Mouse (Mus musculus) cerebellum, postnatal 14 days (tissue): Measurements from ENCODE around the gene Fxr2.

Experiments
- DNase-seq, 2 experiments: peaks; one replicate each; pipeline ENCODE4 v3.0.0; 2021; ENCODE audit warnings: mixed read lengths in 2 of 2

Fxr2 gene

DNA sequence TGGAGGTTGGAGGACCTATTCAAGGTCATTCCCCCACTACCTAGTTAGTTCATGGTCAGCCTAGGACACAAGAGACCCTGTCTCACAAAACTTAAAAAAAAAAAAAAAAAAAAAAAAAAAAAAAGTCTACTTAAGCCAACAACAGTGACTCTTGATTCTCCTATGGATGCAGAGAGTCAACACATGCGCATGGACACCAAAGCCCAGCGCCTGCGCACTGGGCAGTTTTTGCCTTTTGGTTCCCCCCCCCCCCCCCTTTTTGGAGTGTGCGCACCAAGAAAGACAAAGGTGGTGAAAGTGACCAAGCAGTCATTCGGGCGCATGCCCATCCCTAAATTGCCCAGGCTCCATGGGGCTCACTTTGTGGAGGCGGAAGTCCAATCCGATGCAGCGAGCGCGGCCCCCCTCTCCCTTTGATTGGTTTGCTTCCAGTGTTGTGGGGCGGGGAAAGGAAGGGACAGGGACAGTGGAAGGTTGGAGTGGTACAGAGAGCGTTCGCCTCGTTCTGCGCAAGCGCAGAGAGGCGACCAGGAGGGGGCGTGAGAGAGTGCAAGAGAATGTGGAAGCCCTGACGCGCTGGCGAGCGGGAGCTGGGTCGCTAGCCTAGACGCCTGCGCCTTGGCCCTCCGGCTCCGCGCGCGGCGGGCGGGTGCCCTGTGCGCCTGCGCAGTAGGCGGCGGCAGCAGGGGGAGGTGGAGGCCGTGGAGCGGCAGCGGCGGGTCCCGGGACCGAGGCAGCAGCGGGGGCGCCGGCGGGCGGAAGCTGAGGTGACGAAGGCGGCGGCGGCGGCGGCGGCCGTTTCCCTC, at the start of gene Fxr2:
Gene Fxr2 (plus strand): TSS at position 707 of the 806 bp plus-strand sequence.
- DNase-seq, result peak; percentile 100

DNA sequence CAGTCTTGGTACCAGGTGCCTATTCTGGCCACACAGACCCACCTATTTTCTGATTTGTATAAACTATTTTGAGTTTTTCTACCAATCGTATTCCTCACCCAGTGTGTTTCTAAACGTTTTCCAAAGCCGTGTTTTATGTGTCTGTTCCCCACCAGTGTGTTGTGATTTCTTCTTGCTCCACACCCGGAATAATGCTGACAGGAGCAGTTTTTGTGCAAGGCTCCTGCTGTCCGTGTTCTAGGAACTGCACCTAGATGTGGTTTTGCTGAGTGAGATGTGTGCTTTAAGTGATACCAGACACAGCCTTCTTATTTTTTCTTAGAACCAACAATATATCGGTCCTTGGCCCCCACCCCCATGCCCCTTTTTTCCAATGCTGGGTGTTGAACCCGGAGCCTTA, 48.8 kb upstream of the Fxr2 start:
- no peak for DNase-seq

DNA sequence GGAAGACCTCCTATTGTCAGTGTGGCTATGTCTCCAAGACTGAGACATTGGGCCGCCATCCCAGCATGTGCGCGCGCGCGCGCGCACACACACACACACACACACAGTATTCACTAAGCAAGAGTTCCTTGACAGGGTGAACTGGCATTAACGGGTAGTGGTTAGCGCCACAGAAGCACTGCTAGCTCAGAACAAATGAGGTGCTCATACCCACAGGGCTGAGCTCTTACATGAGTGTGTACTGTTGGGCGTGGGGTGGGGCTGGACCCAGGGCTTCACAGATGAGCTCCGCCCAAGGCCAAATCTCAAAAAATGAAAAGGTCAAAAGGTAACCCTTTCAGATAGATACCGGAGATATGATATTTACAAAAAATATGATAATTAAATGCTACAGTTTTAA, 47.9 kb upstream of the Fxr2 start:
- no peak for DNase-seq

DNA sequence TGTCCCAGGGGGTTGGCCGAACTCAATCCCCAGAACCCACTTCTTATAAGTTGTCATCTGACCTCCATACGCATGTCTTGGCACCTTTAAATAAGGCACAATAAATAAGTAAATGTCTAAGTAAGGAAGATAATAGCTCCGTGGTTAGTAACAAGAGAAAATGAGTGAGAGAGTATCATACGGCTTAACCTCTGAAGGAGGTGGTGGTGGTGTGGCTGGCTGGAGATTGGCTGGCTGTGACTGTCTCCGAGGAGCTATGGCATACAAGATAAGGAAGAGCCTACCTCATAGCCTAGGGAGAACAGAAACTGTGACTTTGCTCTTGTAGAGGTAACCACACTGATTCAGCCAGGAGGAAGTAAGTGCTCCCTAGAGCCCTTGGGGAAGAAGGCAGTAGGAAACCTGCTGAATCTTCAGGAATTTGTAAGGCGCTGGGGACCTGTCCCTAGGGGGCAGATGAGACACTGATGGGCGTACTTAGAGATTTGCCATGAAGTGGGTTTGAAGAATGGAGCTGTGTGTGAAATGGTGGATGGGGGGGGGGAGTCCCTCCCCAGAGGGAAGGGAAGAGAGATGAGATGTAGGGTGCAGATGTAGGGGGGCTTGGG, 47.0 kb upstream of the Fxr2 start:
- DNase-seq, result no peak

DNA sequence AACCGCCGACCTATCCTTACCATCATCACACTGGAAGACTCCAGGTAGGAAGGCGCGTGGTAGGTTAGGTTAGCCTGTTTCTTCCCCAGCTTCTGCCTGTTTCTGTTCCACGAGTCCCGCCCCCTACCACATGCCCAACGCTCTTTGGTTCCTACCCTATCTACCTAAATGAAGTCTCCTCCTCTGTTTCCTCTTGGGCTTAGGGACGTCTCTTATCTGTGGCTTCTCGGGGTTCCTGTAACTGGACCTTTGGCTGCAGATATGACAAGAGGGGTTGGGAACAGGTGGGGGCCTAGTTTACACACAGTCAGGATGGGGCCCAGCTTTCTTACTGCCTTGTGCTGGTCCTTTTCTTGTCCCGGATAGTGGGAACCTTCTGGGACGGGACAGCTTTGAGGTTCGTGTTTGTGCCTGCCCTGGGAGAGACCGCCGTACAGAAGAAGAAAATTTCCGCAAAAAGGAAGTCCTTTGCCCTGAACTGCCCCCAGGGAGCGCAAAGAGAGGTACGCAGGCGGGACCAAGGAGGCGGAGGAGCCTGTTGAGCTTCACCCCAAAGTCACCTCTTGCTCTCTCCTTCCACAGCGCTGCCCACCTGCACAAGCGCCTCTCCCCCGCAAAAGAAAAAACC, 43.5 kb upstream of the Fxr2 start:
- DNase-seq, result no peak

DNA sequence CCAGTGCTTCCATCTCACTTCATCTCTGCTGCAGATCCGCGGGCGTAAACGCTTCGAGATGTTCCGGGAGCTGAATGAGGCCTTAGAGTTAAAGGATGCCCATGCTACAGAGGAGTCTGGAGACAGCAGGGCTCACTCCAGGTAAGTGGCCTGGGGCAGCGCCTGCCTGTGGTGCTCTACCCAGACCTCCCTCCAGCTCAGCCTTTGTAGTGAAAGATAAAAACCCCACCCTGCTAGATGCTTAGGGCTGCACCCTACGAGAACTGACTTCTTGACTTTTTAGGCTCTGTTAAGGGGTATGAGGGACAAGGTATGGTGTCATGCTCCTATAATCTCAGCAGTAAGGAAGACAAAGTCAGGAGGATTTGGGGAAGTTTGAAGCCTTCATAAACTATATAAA, 42.2 kb upstream of the Fxr2 start:
- DNase-seq, result no peak

DNA sequence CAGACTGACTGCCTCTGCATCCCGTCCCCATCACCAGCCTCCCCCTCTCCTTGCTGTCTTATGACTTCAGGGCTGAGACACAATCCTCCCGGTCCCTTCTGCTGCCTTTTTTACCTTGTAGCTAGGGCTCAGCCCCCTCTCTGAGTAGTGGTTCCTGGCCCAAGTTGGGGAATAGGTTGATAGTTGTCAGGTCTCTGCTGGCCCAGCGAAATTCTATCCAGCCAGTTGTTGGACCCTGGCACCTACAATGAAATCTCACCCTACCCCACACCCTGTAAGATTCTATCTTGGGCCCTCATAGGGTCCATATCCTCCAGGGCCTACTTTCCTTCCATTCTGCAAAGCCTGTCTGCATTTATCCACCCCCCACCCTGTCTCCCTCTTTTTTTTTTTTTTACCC, 41.4 kb upstream of the Fxr2 start:
- DNase-seq, result no peak

DNA sequence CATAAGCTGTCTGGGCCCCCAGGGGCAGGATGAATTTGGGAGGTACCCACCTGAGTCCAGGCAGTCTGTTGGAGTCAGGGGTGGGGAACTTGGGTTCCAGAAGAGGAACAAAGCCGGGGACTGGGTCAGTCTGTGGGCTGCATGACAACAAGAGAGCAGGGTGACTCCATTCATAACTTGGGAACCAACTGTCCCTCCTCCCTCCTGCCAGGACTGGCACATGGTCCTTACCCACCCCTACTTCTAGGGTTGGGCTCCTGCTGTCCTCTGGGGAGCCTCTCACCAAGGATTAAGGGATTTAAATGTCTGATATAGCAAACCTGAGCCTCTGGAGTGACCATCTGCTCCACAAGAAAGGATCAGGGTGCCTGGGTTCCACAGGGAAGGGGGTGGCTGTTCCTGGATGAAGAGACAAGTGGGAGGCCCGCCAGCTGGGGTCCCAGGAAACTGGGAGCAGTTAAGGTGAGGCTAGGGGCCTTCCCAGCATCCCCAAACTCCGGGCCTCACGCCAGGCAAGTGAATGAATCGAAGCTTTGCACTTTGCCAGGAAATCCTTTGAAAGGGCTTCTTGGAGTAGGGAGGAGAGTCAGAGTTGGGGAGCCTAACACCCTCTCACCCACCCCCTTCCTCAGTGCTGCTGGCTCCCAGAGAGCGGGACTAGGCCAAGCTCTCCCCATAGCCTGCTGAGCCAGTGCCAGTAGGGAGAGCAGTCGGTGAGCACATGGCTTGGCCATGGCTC, 40.7 kb upstream of the Fxr2 start:
- peak; percentile 63 to 74 for DNase-seq

DNA sequence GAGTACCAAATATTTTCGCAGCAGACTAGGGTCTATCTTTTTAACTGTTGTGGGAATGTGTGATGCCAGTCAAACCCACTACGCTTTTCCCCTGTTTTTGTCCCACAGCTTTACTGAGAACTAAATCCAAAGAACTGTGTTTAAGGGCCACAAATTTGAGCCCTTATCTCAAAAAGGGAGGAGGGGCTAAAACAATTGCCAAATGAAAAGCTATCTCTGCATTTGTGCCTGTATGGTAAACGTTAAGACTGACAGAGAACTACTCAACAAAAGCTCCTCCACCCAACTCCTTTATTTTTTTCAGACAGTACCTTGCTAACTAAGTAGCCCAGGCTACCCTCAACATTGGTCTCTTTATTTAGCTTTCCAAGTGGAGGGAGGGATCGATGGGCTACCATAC, 40.0 kb upstream of the Fxr2 start:
- no peak for DNase-seq

DNA sequence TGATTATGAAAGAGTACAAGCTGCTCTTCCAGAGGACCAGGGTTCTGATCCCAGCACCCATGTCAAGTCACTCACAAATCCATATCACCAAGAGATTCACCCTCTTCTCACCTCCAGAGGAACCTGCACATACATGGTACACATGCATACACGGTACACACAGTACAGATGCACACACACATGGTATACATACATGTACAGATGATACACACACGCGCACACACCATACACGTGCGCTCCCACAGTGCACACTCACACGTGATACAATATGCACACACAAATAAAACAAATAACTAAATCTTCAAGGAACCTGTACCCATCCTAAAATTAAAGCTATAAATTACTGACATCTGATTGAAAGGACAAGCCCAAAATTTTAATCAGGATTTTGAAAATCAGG, 37.9 kb upstream of the Fxr2 start:
- no peak for DNase-seq

DNA sequence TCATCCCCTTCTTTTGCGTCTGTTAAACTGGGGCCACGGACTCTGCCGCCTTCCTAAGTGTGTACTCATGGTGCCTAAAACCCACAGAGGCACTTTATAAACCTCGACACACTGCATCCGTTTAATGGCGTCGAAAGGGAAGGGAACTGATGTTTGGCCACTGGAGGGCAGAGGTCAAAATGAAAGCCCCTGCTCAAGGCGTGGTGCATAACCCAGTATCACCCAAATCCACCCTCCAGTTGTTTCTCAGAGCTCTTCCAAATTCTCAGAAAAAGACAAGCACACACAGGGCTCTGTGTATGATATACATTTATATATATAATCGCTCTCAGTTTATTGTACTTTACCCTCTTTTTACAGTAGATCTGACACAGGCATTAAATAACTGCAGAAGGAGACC, 33.4 kb upstream of the Fxr2 start:
- DNase-seq, result no peak

DNA sequence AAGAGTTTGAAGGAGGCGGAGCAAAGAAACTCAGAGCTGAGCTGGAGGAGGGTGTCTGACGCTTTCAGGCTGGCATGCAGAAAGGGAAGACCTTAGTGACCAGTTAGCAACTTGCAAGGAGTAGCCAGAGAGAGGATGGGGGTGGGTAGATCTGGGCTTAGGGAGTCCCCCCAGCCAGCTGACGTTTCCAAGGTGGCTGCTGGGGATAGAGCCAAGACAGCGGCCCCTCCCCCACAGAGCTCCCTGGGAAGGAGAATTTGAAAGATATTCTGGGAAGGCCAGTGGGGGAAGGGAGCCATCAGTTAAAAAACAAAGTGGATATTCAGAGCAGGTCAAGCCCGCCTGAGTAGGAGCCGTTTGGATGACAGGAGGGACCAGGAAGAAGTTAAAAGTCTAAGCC, 32.7 kb upstream of the Fxr2 start:
- peak; percentile 70 to 82 for DNase-seq

DNA sequence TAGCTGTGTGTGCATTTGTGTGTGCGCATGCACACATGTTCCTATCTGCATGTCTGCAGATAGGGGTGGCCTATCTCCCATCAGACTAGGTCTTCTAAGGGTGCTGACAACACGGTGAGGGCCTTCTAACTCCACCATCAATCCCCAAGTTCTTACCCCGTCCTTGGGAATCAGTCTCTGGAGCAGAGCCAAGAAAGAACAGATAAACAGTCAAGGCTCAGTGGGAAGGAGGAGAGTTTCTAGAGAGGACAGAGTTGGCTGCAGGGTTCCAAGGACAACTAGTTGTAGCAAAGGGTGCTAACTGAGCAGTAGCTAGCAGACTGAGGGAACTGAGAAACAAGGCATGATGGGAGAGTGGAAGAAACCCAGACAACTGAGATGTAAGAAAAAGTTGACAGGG, 31.0 kb upstream of the Fxr2 start:
- no peak for DNase-seq

DNA sequence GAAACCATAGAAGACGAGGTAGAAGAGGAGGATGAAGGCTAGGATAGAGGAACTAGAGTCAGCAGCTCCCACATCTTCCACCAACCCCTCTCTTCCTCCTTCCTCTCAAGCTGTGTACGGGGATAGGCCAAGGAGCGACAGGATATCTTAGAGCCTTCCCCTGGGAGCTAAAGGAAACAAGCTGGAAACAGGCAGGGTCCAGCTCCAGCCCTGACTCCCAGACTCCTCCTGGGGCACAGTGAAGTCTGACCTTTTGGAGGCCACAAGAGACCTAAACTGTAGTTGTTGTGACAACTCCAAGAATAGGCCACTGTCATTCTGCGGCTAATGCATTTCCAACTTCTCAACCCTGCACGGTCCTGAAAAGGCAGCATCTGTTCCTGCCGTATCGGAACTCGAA, 29.3 kb upstream of the Fxr2 start:
- DNase-seq, result no peak

DNA sequence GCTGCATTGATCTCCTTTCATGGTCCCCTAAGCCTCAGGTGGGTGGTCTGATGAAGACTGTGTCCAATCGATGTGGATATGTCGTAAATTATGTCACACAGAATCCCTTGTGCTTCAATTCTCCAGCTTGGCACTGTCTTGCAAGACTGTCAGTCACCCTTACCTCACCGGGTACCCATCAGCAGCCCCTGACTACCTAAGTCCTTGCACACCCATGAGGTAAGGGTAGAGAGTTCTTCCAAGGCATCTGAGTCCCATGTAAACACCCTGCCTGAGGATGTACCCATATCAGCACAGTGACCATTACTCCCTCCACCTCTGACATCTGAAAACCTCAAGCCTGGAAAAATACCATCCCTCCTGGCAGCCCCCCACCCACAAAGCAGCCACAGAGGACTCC, 28.4 kb upstream of the Fxr2 start:
- DNase-seq, result peak in 1 of 2 experiments; percentile 34

DNA sequence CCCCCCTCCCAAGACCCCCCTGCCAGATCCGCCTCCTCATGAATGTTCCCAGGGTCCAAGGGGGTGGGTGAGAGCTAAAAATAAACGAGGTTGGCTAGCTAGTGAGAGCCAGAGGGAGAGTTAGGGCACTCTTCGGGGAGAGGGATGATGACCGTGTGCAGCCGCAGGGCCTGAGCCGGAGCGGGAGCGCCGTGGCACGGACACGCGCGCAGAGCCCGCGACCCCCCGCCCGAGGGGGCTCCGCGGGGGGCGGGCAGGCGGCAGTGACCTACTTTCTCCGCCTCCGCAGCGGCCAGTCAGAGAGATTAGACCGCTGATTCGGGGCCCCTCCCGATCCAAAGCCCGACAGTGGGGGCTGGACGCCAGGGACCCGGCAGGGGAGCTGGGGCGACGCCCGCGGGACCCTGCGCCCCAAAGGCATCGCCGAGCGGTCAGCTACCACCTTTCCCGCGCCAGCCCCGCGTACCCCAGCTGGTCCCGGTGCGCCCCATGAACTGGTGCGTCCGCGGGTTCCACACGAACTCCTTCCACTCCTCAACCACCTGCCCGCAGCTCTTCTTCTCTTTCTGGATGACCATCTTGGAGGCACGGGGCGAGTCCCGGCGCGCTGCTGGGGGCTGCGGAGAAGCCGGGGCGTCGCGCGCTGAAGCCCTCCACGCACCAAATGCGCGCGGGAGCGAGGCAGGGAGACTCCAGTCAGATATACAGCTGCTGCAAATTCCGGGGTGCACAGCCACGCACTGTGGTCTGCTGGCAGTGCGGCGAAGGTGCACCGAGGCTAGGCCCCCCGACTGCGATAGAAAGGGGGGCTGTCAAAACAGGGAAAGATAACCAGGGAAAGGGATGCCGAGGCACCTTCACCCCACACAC, 27.8 kb upstream of the Fxr2 start:
- DNase-seq, result peak; percentile 89 to 90

DNA sequence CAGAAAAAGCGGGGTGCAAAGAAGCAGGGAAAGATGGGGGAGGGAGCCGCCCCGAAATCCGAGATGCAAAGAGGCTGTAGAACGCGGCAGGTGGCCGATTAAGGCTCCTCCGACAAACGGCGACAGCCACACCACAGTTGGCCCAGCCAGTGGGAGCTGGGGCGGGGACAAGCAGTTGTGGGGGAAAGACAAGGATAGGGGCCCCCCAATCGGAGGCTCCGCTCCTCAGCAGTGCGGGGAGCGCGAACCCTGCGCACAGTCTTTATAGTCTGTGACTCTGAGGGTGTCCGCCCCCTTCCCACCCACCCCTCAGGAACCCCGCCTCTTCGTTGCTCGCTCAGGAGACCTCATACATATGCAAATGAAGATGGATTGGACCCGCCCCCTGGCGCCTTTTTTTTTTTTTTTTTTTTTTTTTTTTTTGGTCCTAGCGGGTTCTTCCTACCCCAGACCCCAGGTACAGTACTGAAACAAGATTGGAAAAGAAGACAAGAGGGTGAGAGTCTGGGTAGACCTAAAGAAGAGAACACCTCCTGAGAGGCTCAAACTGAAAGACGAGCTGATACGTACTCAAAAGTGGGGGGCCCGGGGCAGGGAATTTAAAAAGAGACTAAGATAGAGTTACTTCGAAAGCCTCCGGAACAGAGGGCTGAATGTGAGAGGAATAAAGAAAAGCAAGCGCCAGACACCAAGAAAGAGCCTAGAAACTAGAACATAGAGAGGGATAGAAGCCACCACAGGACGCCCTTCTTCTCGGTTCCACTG, 26.9 kb upstream of the Fxr2 start, which contains the start of gene Atp1b2:
Gene Atp1b2 (minus strand): TSS at position 217 of the 765 bp plus-strand sequence.
- DNase-seq, result peak; percentile 92 to 94

DNA sequence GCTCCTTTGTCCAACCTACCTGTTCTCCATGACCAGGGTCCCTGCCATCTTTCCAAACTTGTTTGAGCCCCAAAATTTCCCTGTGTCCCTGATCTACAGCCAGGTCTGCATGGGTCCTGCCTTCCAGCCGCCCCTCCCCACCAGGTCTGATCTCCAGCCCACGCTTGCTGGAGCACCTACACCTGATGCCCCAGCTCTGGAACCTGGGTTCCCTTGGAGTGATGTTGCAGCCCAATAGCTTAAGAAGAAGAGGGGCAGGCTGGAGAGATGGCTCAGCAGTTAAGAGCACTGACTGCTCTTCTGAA, 26.3 kb upstream of the Fxr2 start:
- DNase-seq, result peak in 1 of 2 experiments; percentile 38

DNA sequence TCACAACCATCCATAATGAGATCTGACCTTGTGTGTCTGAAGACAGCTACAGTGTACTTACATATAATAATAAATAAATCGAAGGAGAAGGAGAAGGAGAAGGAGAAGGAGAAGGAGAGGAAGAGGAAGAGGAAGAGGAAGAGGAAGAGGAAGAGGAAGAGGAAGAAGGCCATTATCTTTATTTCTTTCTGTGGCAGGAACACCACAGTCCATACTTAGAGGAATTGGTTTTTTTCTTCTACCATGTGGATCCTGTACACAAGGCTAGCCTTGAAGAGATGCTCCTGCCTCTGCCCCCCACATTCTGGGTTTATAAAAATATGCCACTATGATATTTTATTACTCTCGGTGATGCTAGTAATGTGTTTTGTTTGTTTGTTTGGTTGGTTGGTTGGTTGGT, 26.0 kb upstream of the Fxr2 start:
- no peak for DNase-seq

DNA sequence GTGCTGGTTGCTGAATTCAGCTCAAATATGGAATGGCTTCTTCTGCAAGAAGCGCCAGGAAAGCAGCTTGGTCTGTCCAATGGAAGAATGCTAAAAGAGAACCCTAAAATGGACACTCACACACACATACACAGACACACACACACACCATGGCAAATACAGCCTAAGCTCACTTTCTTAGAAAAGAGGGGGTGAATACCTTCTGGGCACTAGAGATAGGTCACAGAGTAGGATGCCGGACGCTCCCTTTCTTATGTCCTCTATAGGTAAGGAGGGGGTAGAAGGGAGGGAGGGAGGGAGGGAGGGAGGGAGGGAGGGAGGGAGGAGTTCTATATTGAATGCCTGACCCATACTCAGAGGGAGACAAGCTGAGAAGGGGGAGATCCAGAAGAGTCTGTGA, 24.3 kb upstream of the Fxr2 start:
- no peak for DNase-seq

DNA sequence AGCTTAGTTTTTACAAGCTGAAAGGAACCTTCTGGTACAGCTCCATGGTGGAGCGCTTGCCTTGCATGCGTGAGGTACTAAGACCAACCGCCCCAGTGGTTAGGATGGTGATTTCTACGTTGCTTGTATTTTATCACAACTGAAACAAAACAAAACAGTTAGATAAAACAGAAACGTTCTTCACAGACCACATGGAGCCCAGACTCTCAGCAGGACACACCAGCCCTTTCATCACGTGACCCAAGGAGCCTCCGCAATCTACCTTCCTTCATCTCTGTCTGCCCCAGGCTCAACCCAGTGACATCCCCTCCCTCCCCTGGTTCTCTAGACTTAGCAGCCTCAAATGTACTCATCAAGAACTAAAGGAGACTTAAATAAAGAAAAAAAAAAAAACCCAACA, 23.4 kb upstream of the Fxr2 start:
- DNase-seq, result no peak

DNA sequence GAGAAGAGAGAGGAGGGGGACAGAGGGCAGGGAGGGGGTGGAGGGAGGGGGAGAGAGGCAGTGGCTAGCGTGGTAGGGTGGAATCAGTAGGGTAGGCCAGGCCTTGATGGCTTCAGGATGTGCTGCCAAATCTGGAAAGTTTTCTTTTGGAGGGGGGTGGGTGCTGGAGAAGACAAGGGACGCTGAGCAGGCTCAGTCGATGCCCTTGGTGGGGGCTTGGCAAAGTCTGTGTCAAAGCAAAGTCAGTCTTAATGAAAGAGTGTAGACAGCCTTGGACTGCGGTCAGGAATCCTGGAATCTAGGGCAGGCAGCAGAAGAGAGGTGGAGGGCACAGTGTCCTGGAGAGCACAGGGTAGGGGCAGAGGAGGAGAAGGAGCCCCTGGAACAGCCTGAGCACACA, 21.9 kb upstream of the Fxr2 start:
- DNase-seq, result no peak
